Mouse (Mus musculus) forebrain, embryonic 14.5 days (tissue): ENCODE measurements around the gene Hdac7. TPM values are rescaled to one million over a fixed set of nuclear protein-coding genes. Genes with fewer than 3 reads are reported as not detected.
"Not testable (repeated sequence)": the region's sequence is repeated elsewhere in the genome, so short reads cannot be mapped to it uniquely, and the experiment has no call there.

Source experiments
- ATAC-seq: fragments of 200-750 bp; cut with Nextera tagmentation; 2 replicates; pipeline ENCODE4 v1.8.0; 2017; ENCODE audit warnings: mild to moderate bottlenecking, moderate library complexity
- DNase-seq: peaks from one replicate; pipeline ENCODE4 v3.0.0-alpha.2; 2015; ENCODE audit warnings: low spot score
- H3K27ac ChIP-seq: fragments of 300-500 bp; sonication (generic); 2 replicates; pipeline ENCODE4 v1.5.1; 2014; ENCODE audit warnings: low read depth, mild to moderate bottlenecking, control low read depth, low read length, moderate library complexity
- H3K27me3 ChIP-seq: fragments of 300-500 bp; sonication (generic); replicated peaks from 2 replicates; pipeline ENCODE4 v1.6.1; 2014; ENCODE audit warnings: low read length, control low read depth, mixed read lengths; ENCODE audit not compliant: control insufficient read depth, insufficient read depth
- H3K36me3 ChIP-seq: fragments of 300-500 bp; sonication (generic); 2 replicates; pipeline ENCODE4 v1.6.1; 2014; ENCODE audit warnings: low read length, control low read depth; ENCODE audit not compliant: control insufficient read depth, insufficient read depth
- H3K4me1 ChIP-seq: fragments of 300-500 bp; sonication (generic); 2 replicates; pipeline ENCODE4 v1.6.1; 2014; ENCODE audit warnings: antibody characterized with exemption, low read length, control low read depth; ENCODE audit not compliant: control insufficient read depth, insufficient read depth
- H3K4me2 ChIP-seq: fragments of 300-500 bp; sonication (generic); 2 replicates; pipeline ENCODE4 v1.6.1; 2014; ENCODE audit warnings: mild to moderate bottlenecking, control low read depth, low read length
- H3K4me3 ChIP-seq: fragments of 300-500 bp; sonication (generic); 2 replicates; pipeline ENCODE4 v1.5.1; 2014; ENCODE audit warnings: low read depth, low read length, control low read depth
- H3K9ac ChIP-seq: fragments of 300-500 bp; sonication (generic); 2 replicates; pipeline ENCODE4 v1.6.1; 2014; ENCODE audit warnings: mild to moderate bottlenecking, low read length, control low read depth, moderate library complexity
- H3K9me3 ChIP-seq: fragments of 300-500 bp; sonication (generic); replicated peaks from 2 replicates; pipeline ENCODE4 v1.6.1; 2016; ENCODE audit warnings: low read length, control low read depth, mixed read lengths; ENCODE audit not compliant: control insufficient read depth
- WGBS: fragments of 180-500 bp; shearing (Covaris S2); extraction: QIAGEN DNeasy Blood & Tissue Kit; methylation state at CpG from one replicate; pipeline ENCODE4 v1.1.7; 2014; 5-methylcytosine and 5-hydroxymethylcytosine counted together
- polyA plus RNA-seq: library from polyadenylated mRNA; unstranded; fragments of >200 nt; fragmentation: Nextera tagmentation; extraction: Ambion mirVana; gene quantifications from 2 replicates; pipeline ENCODE4 v1.2.1, GENCODE M21; 2014

Hdac7 gene
- polyA plus RNA-seq, 1 experiment from 2014 or later, result 19.5 TPM

DNA sequence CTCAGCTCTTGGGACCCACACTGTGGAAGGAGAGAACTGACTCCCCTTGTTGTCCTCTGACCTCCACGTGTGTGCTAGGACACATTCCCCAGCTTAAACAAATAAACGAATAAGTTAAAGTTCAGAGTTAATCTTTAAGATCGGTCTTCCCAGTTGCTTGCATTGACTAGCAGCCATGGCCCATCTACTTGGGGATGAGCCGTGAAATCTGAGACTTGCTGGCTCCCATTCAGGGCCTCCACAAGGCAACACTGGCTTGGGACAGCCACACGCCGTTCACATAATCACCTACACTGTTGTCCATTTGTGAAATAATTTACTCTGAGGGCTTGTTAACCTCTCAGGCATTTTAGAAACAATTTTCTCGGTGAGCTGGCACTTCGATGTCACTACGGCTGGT, 29.4 kb upstream of the Hdac7 start:
- no peak overlapping the region for H3K4me3 ChIP-seq
- ATAC-seq (no peak), DNase-seq (no peak)
- no peaks in the 10 kb centered on the region for H3K9me3 ChIP-seq
- H3K27me3 ChIP-seq, result no peaks in the 10 kb centered on the region
- no peak overlapping the region for H3K27ac ChIP-seq
- H3K4me2 ChIP-seq, result no peak overlapping the region
- no peaks in the 10 kb centered on the region for H3K36me3 ChIP-seq
- WGBS, result 82% methylated on average over 9 of the region's 9 CpGs
- H3K4me1 ChIP-seq, result no peaks in the 10 kb centered on the region
- H3K9ac ChIP-seq, result no peak overlapping the region

- Histone ChIP-seq H3K27me3 (no peaks in the 10 kb centered on the region), H3K4me3 (no peak overlapping the region), H3K36me3 (no peaks in the 10 kb centered on the region), H3K9me3 (no peaks in the 10 kb centered on the region), H3K27ac (no peak overlapping the region), H3K4me1 (no peaks in the 10 kb centered on the region), H3K9ac (no peak overlapping the region), H3K4me2 (no peak overlapping the region)
- WGBS, result 91% methylated on average over 8 of the region's 8 CpGs
- DNase-seq (peak; percentile 27), ATAC-seq (no peak)
These were observed 27.9 kb upstream of the Hdac7 start for GRCm38 (mm10) chr15:97872161-97872560.

DNA sequence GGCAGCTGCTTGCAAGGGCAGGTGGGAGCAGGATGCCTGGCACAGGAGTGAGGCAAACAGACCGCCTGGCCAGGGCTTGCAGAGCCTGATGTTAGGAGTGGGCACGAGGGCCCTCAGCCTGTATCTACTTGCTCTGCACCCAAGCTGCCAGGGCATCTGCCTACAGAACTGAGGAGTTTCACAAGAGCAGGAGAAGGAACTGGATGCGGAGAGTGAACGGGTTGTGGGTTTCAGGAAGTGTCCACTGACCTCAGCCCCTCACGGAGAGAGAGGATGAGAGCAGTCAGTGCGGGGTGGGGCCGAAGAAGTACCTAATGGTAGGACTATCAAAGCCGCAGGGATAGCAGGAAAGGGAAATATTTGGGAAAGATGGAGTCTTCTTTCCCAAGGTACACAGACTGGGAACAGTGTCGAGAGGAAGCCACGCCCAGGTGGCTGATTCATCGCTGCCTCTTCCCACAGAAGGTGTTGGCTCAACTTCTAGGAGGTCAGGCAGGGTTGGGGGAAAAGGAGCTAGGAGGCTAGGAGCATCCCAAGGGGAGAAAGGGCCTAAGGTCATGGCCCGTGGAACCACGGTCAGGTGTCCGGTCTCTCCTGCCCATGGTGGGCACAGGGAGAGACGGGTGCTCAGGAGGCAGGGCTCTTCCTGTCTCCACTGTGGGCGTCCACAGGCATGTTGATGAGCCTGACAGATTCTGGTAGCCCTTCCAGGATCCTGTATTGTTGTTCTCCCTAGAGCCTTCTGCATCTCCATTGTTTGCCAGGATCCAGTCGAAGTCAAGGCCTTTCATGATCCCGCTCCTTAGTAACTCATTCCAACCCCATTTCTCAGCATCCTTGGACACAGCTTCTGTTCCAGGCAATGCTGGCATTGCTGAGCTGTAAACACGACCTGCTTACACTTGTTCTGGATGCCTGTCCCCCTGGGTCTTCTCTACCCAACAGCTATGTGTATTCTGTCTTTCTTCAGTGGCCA, 27.0 kb upstream of the Hdac7 start:
- no peaks in the 10 kb centered on the region for H3K9me3 ChIP-seq
- H3K27ac ChIP-seq, result no peak overlapping the region
- H3K4me2 ChIP-seq, result no peak overlapping the region
- H3K4me1 ChIP-seq, result no peaks in the 10 kb centered on the region
- H3K36me3 ChIP-seq, result no peaks in the 10 kb centered on the region
- ATAC-seq, result no peak
- H3K27me3 ChIP-seq, result no peaks in the 10 kb centered on the region
- 84% methylated on average over 19 of the region's 19 CpGs for WGBS
- no peak overlapping the region for H3K4me3 ChIP-seq
- H3K9ac ChIP-seq, result no peak overlapping the region
- DNase-seq, result no peak

DNA sequence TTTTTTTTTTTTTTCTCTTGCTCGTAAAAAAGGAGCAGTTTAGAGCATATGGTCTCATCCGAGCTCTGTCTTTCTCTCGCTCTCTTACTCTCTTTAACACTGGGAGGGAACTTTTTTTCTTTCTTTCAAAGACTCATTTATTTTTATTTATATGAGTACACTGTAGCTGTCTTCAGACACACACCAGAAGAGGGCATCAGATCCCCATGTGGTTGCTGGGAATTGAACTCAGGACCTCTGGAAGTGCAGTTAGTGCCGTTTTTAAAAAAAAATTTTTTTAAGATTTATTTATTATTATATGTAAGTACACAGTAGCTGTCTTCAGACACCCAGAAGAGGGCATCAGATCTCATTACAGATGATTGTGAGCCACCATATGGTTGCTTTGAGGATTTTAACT, 25.8 kb upstream of the Hdac7 start:
- not testable (repeated sequence) for H3K4me3 ChIP-seq, H3K4me1 ChIP-seq, H3K9me3 ChIP-seq, H3K27ac ChIP-seq, H3K4me2 ChIP-seq, ATAC-seq, H3K9ac ChIP-seq, DNase-seq, H3K27me3 ChIP-seq, H3K36me3 ChIP-seq
- 90% methylated on average over 4 of the region's 4 CpGs for WGBS

- Histone ChIP-seq H3K27me3 (no peaks in the 10 kb centered on the region), H3K9ac (no peak overlapping the region), H3K27ac (no peak overlapping the region), H3K9me3 (no peaks in the 10 kb centered on the region), H3K36me3 (no peaks in the 10 kb centered on the region), H3K4me3 (no peak overlapping the region), H3K4me1 (no peaks in the 10 kb centered on the region), H3K4me2 (no peak overlapping the region)
- no peak for DNase-seq
- 93% methylated on average over 6 of the region's 6 CpGs for WGBS
- ATAC-seq, result no peak
These were observed 24.7 kb upstream of the Hdac7 start for GRCm38 (mm10) chr15:97868985-97869384.

- DNase-seq, result no peak
- WGBS, result 93% methylated on average over 2 of the region's 2 CpGs
- Histone ChIP-seq H3K27ac (no peak overlapping the region), H3K4me3 (no peak overlapping the region), H3K9ac (no peak overlapping the region), H3K36me3 (no peaks in the 10 kb centered on the region), H3K9me3 (no peaks in the 10 kb centered on the region), H3K27me3 (no peaks in the 10 kb centered on the region), H3K4me2 (no peak overlapping the region), H3K4me1 (no peaks in the 10 kb centered on the region)
- no peak for ATAC-seq
These were observed 21.7 kb upstream of the Hdac7 start for GRCm38 (mm10) chr15:97865988-97866387.

- Histone ChIP-seq H3K27me3 (no peaks in the 10 kb centered on the region), H3K36me3 (no peaks in the 10 kb centered on the region), H3K27ac (no peak overlapping the region), H3K9ac (no peak overlapping the region), H3K9me3 (no peaks in the 10 kb centered on the region), H3K4me3 (no peak overlapping the region), H3K4me1 (no peaks in the 10 kb centered on the region), H3K4me2 (no peak overlapping the region)
- ATAC-seq (no peak), DNase-seq (no peak)
- WGBS, result 75% methylated on average over 6 of the region's 6 CpGs
These were observed 20.9 kb upstream of the Hdac7 start for GRCm38 (mm10) chr15:97865175-97865574.

GRCm38 (mm10) chr15:97864361-97865045, 20.2 kb upstream of the Hdac7 start:
- WGBS, result 81% methylated on average over 8 of the region's 8 CpGs
- H3K4me3 ChIP-seq, result no peak overlapping the region
- H3K4me2 ChIP-seq, result no peak overlapping the region
- no peaks in the 10 kb centered on the region for H3K4me1 ChIP-seq
- no peak overlapping the region for H3K27ac ChIP-seq
- DNase-seq (no peak), ATAC-seq (no peak)
- H3K27me3 ChIP-seq, result no peaks in the 10 kb centered on the region
- H3K9me3 ChIP-seq, result no peaks in the 10 kb centered on the region
- no peak overlapping the region for H3K9ac ChIP-seq
- H3K36me3 ChIP-seq, result no peaks in the 10 kb centered on the region

DNA sequence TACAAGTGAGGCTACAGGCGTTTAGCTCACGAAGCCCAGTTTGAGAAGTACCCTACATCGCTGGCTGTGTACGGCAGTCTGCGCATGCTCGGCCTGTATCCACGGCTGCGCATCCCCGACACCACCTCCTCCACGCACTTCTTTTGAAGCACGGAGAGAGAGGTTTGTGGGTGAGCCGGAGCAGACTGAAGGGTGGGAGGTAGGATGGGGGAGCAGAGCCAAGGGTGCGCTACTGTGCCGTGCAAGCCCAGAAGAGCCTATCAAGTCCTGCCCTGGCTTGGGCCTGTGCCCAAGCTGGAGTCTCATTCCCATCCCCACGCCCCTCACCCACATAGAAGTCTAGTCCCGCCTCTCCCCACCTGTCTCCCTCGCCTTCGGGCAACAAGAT, 19.2 kb upstream of the Hdac7 start:
- WGBS, result 69% methylated on average over 18 of the region's 18 CpGs
- ATAC-seq, result no peak
- Histone ChIP-seq H3K27me3 (no peaks in the 10 kb centered on the region), H3K9me3 (no peaks in the 10 kb centered on the region), H3K36me3 (no peaks in the 10 kb centered on the region), H3K4me3 (no peak overlapping the region), H3K9ac (no peak overlapping the region), H3K27ac (no peak overlapping the region), H3K4me1 (no peaks in the 10 kb centered on the region), H3K4me2 (no peak overlapping the region)
- DNase-seq, result no peak
